16 mouse cellular contexts compared by ENCODE assay signal in the genomic region with DNA sequence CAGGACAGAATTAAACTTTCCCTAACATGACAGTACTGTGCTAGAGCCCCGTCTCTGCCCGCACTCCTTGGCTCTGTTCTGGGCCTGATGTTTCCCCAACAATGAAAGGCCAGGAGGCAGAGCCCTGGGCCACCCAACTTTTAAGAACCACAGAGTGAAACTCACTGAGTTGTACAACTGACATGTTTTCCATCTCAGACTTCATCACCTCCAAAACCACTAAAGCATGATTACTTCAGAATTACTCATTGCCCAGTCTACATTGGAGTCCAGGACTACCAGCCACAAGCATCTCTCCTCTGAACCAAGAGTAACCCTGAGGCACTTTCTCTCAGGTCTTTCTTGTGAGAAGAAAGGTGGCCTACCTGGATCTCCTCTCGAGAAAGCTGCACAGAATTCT.
"Had no signal": no experiment of that assay in that cellular context is flagged by ENCODE, and none has a peak within 500 bp of the region (broad histone marks: within the 10 kb centered on the region; RNA-seq: fewer than 3 reads in every experiment).

No protein-coding gene starts in this region.

- DNase-seq: liver, postnatal 0 days; lung, adult 2 months; lung, postnatal 14 days; lung, postnatal 36 days; midbrain, embryonic 14.5 days; right cerebral cortex, postnatal 14 days; thymus, adult 2 months; thymus, postnatal 25 days; thymus, postnatal 4 days had no signal

- H3K27ac ChIP-seq: lung, embryonic 15.5 days; macrophage; midbrain, embryonic 12.5 days; neural tube, embryonic 12.5 days; stomach, embryonic 15.5 days; stomach, postnatal 0 days had no signal

- H3K4me3 ChIP-seq: lung, embryonic 15.5 days; megakaryocyte, embryonic 14.5 days; midbrain, embryonic 12.5 days; neural tube, embryonic 12.5 days; stomach, embryonic 15.5 days had no signal
